Mouse (Mus musculus): ENCODE data around the gene Homer1.

The Homer1 gene

DNA sequence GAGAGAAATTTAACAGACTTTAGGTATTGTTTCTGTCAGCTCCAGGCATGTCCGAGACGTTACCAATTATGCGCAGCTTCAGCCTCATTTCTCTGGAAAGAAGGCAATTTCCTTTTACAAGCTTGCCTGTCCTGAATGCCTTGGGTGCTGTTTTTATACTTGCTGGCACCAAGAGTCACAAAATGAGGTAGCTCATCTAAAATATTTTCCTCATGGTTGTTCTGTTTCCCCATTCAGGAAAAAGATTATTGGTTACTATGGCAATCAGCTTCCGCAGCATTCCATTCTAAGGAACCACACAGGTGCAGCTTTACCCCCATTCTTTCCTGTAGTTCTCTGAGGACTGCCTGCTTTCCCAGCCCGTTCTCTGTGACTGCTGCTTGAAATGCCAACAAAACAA, at the start of gene Homer1:
Gene Homer1, plus strand, starts transcription at position 320 of the 400 bp plus-strand sequence.
- DNase-seq (ENCODE audit: low spot score) = no peak

DNA sequence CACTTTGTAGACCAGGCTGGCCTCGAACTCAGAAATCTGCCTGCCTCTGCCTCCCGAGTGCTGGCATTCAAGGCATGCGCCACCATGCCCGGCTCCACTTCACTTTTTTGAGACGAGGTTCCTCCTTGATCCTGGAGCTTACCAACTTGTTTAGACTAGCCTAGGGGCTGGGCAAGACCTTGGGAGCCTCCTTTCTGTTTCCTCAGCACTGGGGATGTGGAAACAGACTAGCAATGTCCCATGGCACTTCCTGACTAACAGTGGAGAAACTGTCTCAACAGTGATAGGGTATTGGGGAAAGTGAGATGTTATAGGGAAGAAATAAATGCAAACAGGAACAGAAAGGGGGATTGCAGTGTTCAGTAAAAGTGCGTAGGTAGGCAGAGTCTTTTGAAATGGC, 47.7 kb upstream of the Homer1 start:
- no peak for DNase-seq (ENCODE audit: low spot score)

DNA sequence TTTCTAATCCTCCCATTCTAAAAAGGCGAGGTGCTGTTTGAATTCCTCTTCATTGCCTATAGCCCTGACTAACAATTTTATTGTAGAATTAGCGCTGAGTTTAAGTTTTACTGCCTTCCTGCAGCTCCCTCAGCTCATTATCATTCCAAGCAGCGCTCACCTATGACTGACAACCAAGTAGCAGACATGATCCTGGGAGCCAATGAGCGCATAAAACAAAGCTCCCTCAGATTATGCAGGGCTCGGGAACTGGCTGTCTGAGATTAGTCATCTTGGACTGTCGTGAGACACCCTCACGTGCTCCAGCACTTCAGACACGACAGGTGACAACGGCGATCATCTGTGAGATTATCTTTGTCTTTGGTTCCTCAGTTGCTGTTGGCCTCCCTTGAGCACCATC, 47.3 kb upstream of the Homer1 start:
- no peak for DNase-seq (ENCODE audit: low spot score)

DNA sequence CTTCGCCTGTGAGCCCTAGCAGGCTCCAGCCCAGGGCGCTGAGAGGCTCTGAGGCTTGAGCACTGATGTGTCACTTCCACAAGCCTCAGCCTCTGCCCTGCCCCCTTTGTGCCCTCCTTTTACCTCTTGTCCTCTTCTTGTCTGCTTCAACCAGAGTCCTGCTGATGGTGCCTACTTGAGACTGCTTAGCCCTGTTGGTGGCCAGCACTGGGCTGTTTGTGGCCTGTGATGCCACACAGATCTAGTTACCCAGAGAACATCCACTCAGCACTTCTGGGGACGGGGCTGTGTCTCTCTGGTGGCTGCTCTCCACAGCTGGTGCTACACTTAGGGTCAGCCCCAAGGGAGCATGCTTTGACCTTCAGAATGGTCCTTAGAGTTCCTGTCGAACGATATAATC, 46.5 kb upstream of the Homer1 start:
- no peak for DNase-seq (ENCODE audit: low spot score)

DNA sequence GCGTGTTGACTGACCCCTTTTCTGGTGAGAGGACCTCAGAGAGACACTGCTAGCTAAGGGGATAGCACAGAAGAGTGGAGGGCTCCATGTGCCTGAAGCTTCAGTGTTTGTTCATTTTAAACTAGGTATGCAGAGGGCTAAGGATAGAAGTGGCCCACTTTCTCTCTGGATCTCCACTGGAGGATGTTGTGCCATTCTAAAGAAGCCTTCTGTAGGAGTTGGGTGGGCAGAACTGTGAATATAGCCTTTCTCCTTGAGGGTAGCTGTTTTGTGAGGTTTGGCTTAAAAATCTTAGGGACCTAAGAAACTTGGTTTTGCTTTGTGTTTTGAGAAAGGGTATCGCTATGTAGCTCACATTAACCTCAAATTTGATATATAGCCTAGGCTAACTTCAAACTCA, 32.3 kb upstream of the Homer1 start:
- DNase-seq (ENCODE audit: low spot score) = no peak

DNA sequence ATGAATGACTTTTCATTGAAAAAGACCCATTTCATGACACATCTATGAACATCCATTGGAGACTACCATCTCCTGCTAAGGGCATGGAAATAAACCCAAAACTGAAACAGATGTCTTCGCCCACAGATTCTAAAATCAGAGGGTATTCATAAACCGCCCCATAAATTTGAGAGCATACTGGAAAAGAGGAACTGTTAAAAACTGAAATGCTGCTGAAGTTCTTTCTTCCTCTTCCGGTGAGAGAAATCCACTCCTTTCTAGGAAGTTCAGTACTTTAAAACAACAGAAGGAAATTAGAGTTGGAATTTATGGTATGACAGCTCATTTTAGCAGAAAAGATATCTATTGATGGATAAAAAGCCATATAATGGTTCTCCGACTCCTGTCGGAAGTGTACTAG, 1.1 kb downstream of the Homer1 start:
- DNase-seq (ENCODE audit: low spot score) = no peak

DNA sequence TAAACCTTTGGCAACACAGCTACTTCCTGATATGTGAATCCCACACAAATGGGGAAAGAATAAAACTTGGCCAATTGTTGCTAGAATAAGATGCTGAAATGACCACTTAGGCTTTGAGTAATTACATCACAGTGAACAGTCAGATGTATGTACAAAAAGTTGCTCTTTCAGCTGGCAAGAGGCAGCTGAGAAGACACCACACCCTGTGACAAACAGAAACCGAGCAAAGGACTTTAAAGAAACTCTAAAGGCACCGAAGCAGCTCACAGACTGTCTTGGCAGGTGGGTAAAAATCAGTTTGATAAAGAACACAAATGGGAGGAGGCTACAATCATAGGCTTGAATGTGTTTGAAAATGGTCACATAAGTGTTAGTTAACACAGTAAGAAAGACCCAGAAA, 1.6 kb downstream of the Homer1 start:
- DNase-seq (ENCODE audit: low spot score) = no peak

DNA sequence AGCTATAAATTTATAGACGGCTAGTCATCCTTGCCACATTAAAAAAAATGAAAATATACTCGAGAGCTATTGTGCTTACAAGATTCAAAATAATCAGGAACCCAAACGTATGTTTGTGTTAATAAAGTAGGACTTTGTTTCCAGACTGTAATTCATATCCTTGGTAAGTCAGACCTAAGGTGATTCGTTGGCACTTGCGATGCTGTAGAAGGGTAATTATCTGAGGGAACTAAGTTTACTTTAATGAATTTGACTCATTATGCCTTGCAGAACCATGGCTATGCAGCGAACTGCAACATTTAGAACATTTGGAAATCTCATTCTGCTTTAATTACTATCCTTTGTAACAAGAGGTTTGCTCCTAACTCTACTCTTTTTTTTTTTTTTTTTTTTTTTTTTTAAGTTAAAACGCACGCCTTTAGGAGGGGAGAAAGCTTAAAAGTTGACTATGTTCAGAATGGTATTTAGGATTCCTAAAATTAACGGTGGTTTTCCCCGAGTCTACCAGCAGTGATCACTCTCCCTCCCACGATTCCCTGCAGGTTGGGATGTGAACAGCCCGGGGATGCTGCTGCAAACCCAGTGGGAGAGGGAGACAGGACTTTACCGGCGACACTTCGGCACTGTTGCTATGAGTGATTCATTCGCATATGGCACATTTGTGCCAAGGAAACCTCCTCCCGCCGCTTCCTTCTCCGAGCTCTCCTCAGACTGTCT, 3.6 kb downstream of the Homer1 start:
- no peak for DNase-seq (ENCODE audit: low spot score)

DNA sequence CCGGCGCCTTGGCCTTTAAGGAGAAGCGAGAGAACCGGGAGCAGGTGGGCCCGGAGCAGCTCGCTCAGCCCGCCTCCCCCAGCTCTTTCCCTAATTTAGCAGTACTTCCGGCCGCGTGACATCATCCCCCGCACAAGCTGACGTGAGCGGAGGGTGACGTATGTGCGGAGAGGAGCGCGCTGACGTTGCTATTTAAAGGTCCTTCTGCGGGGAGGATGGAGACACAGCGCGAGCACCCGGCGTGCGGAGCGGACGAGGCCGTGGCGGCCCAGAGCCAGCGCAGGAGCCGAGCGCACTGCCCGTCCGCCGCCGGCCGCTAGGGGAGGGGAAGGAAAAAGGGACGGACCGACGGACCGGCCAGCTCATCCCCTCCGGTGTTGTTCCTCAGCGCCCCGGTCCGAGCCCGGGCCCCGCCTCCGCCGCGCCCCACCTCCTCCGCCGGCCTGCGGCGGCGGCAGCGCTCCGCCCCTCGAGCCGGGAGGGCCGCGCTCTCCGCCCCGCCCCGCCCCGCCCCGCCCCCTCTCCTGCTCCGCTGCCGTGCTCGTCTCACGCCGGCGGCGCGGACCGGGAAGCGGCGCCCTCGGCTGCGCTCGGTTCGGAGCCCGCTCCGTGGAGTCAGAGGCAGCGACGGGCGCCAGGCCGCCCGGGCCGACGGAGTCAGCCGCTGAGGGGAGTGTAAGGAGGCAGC, 4.3 kb downstream of the Homer1 start:
- peak; percentile 97 for DNase-seq (ENCODE audit: low spot score)

DNA sequence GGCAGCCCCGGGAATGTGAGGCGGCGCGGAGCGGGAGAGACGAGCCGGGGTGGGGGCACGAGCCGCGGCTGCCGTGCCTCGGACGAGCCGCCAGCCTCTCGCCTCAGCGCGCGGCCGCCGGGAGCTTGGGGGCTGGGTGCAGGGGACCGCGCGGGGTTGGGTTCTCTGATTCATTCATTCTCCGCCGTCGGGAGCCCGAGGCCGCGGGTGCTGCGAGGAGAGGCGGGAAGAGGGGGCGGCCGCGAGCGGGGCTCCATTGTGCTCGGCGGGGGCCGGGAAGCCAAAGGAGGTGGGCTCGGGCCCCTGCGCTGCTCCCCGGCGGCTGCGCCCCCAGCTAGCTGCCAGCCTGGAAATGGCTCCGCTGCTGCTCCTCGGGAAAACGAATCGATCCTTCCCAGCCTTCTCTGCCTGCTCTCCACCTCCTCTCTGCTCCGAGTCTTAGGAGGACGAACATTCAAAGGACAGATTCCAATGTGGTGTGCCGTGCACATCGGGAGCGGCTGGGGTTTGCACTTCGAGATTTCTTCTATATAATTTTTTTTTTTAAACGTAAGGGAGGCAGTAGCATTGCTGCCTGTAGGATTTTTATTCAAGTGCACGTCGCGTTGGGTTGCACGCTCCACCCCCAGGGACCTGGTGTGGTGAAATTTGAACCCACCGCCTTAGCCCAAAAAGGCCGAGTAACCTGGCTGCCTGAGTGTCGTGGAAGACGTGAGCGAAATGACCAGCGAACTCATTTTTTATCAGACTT, 5.0 kb downstream of the Homer1 start:
- DNase-seq (ENCODE audit: low spot score) = peak; percentile 55

DNA sequence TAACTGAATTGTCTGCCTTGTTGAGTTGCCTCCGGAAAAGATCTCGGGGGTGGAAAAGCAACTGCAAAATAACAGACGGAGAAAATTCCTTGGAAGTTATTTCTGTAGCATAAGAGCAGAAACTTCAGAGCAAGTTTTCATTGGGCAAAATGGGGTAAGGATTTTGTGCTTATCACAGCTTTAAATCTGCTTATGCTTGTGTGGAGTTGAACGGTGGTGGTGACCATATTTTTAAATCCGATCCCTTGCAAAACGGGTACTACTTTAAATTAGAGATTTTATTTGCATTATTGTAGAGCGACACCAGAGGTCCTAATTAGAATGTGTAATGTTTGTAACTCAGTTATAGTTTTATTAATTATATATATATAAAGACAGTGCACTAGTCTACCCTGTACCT, 5.7 kb downstream of the Homer1 start:
- DNase-seq (ENCODE audit: low spot score) = no peak

DNA sequence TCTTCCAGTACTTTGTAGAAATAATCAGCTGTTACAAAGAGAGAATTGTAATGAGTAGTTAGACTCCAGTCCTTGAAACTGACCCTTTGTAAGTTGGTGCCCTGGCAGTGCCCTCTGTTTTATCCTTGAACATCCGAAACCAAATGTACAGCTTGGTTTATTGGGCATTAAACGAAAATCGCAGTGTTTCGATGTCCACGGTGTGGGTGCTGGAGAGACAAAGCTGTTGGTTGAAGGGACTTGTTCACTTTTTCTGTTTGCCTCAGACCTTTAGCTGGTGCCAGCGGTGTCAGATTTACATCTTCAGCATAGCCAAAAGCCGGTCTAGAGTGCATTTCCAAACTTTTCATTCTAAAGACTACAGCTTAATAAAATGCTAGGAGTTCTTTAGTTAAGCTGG, 6.2 kb downstream of the Homer1 start:
- DNase-seq (ENCODE audit: low spot score) = no peak

DNA sequence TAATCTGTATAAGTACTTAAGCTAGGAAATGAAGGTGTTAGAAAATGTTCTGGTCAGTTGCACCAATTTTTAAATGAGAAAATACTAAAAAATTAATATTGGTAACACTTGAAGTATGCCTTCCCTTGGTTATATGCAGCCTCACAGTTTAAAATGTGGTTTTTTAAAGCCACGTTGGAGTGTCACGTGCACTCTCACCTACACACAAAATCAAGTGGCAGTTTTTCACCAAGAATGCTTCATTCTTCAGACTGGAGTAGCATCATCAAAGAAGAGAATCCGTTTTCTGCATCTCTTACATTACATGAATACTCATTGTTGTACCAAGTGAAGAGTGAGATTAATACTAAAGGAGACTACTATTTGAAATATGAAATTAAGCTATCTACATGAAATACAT, 7.1 kb downstream of the Homer1 start:
- DNase-seq (ENCODE audit: low spot score) = no peak

DNA sequence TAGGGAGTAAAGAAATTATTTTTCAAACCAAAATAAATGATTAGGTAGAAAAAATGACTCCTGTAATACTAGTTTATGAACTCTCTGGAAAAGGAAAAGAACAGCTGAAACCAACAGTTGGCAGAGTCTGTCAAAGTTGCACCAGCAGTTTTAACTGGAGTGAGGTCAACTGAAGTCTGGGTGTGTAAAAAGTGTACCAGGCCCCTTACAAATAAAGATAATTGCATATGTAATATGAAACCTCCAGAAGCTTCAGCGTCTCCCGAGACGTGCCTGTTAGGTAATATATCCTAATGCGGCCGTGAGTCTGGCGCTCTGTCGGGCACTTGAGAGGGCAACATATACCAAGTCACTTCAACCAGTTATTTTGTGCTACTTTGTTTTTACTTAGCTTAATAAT, 8.3 kb downstream of the Homer1 start:
- DNase-seq (ENCODE audit: low spot score) = no peak

DNA sequence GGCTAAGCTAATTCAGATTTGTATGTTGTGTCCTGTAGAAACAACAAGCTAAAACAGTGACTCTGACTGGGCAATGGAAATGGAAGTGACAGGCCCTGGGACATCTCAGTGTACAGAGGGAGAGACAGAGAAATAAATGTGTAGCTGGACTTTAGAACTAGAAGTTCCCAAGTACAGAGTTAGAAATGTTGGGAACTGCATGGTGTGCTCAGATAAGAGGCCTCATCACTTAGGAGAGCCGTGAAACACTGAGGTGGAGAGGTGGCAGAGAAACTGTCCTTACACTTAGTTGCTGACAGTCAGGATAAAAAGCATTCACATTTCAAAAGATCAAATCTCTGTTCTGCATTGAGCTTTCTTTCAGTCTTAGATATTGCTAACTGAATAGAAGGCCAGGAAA, 9.9 kb downstream of the Homer1 start:
- no peak for DNase-seq (ENCODE audit: low spot score)

DNA sequence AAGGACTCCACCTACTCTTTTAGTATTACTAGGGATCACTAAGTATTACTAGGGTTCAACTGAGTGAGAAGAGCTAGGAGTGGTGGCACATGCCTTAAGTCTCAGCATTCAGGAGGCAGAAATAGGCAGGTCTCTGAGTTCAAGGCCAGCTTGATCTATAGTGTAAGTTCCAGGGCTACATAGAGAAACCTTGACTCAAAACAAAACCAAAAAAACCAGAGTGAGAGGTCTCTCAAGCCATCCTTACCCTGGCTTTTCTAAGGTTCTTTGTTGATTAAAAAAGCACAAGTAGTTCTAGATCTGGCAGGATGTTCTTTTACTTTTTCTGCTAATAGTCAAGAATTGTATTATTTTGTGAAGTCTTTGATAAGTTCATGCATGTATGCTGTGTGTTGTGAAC, 13.1 kb downstream of the Homer1 start:
- DNase-seq (ENCODE audit: low spot score) = no peak

DNA sequence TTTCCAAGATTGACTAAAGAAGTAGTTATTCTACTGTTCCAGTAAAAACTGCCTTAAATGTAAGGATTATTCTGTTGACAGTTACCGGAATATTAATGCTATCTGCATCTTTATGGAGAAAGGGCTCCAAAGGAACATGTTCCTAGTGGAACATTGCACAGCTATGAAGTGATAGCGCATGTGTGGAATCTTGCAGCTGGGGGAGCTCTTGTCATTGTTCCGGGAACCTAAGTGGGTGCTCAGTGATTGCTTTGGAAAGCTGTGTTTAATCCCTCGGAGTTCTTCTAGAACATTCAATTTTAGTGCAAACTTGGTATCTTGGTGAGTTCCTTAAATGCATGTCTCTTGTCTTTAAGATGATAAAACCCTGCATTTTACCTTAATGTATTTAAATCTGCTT, 14.9 kb downstream of the Homer1 start:
- DNase-seq (ENCODE audit: low spot score) = no peak

DNA sequence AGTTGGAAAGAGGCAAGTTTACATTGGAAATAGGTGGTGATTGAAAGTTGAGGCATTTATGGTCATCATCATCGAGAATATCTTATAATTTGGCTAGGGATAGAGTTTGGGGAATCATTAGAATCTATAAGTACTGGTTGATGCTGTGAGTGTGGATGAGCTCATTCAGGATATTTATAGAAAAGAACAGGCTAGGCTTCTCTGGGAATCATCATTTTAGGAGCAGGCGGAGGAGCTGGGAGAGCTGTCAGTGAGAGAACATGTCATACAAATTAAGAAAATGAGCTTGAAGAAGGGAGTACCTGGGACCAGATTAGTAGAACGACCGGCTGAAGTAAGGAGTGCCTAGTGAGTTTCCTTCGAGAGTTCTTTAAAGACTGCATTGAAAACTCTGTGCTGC, 20.7 kb downstream of the Homer1 start:
- no peak for DNase-seq (ENCODE audit: low spot score)

DNA sequence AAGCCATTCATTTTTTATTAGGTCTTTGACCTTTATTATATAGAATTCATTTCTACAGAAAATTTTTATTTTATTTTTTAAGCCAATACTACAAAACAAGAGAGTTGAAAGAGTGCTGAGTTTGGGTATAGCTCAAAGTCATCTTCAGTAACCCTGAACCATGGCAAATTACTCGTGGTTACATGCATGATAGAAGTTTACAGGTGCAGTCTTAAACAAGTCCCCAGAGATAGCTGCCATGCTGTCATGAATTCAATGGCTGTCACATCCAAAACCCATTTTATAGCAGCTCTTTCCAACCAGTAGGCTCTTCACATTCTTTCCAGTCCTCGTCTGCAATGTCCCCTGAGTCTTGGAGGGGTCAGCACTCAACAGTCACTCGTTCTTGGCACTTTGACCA, 26.9 kb downstream of the Homer1 start:
- no peak for DNase-seq (ENCODE audit: low spot score)

DNA sequence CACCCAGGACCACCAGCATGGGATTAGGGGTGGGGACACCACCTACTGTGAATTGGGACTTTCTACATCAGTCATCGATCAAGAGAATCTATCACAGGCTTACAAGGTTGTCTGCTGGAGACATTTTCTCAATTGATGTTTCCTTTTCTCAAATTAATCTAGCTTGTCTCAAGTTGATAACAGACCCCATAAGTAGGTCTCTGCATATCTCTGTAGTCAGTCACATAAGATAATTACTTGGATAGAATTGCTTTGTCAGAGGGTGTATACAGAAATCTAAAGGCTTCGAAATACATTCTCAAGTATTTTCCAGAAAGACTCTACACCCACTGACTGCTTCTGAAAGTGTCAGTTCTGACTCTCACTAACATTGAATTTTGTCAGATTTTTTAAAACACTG, 32.3 kb downstream of the Homer1 start:
- DNase-seq (ENCODE audit: low spot score) = no peak

DNA sequence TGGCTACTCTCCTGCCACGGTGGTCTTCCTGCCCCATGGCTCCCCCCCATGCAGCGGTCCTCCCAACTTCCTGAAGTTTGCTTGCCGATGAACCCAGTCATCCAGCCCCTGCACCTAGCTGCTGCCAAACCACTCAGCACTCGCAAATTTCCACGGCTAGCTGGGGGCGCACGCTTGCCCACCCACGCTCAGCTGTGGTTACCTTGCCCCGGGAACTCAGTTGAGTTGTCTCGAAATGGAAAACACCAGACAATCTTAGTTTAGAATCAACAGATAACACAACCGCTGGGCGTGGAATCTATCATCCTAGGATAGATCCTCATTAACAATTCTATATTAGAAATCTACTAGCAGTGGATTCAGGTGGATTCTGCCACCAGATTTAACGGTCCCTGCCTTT, 33.1 kb downstream of the Homer1 start:
- DNase-seq (ENCODE audit: low spot score) = no peak

DNA sequence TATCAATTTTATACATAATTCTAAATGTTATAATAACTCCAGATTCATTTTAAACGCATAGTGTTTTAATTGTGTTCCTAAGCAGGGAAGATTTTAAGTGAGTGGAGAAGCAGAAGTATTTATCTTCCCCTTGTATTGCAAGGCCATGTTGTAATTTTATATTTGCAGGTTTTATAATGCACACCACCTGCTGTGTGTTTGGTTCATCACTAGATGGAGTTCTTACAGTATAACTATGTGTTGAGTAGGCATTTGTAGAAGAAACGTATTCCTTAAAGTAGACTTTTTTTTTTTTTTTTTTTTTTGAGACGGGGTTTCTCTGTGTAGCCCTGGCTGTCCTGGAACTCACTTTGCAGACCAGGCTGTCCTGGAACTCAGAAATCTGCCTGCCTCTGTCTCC, 35.9 kb downstream of the Homer1 start:
- no peak for DNase-seq (ENCODE audit: low spot score)

DNA sequence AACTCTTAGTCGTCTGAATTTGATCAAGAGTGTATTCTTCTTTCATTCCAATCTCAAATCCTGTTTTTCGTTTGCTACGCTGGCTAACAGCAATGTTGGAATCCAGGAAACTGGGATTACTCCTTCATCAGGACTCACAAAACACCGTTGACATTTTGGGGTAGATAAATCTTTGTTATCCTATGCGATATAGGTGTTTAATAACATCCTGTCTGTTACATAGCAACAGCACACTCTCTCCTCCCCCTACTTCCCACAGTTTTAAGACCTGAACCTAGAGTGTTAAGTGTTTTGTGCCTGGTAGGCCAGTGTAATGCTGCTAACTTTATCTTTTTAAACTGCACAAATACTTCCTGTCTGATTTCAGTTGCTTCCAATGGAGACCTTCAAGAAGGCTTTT, 39.0 kb downstream of the Homer1 start:
- DNase-seq (ENCODE audit: low spot score) = no peak

All from layer of hippocampus, adult 11-12 months (tissue).